Mouse (Mus musculus) megakaryocyte, embryonic 14.5 days (primary cell): ENCODE measurements at regions not wholly inside any gene's neighbourhood (a gene's known extent, or its start where the extent isn't known, plus 50 kb on each side); places are given as distances from the start of the nearest gene placed in this dataset.

Experiments
- FLI1 ChIP-seq: IDR thresholded peaks from 2 replicates; pipeline ENCODE4 v1.6.1; 2012; ENCODE audit warnings: low read length, inconsistent platforms, mixed read lengths
- GATA1 ChIP-seq: IDR thresholded peaks from 3 replicates; pipeline ENCODE4 v1.6.1; 2012; ENCODE audit warnings: mixed read lengths, low read length, inconsistent platforms, borderline replicate concordance

DNA sequence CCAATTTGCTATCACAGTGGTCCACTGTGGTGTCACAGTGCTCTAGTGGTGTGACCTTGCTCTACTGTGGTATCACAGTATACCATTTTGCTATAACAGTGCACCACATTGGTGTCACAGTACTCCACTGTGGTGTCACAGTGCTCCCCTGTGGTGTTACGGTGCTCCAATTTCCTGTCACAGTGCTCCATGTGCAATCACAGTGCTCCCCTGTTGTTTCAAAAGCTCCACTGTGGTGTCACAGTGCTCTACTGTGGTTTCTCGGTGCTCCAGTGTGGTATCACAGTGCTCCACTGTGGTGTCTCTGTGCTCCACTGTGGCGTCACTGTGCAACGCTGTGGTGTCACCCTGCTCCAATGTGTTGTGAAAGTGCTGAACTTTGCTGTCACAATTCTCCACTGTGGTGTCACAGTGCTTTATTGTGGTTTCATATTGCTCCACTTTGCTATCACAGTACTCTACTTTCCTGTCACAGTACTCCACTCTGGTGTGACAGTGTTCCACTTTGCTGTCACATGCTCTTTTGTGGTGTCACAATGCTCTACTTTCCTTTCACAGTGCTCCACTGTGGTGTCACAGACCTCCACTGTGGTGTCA, 76.8 kb upstream of the Trpm1 start:
- TF ChIP-seq GATA1 (no peak), FLI1 (no peak)
